Mouse (Mus musculus) CH12.LX (cell line): Measurements from ENCODE around the gene A730061H03Rik. TPM values are rescaled to one million over a fixed set of nuclear protein-coding genes. Genes with fewer than 3 reads are reported as not detected.

Experiments
- DNase-seq: peaks from one replicate; pipeline ENCODE4 v3.0.0-alpha.2; 2013; ENCODE audit errors: extremely low read depth
- H3K27ac ChIP-seq: 2 replicates; pipeline ENCODE4 v1.5.1; 2012; ENCODE audit warnings: low read depth, mild to moderate bottlenecking, control low read depth, moderate library complexity; ENCODE audit not compliant: insufficient read depth
- H3K27me3 ChIP-seq: replicated peaks from 2 replicates; pipeline ENCODE3; 2012; ENCODE audit warnings: inconsistent platforms
- H3K36me3 ChIP-seq, 2 experiments: replicated peaks in 1 of 2; 2 replicates each; pipeline versions ENCODE3 to v1.6.1; 2012; ENCODE audit warnings: inconsistent platforms in 1 of 2, low read length in 1 of 2, mild to moderate bottlenecking in 1 of 2, mixed read lengths in 1 of 2, moderate library complexity in 1 of 2; ENCODE audit not compliant: control insufficient read depth in 1 of 2, insufficient read depth in 1 of 2
- H3K4me1 ChIP-seq, 2 experiments: 2 replicates each; pipeline ENCODE4 v1.6.1; 2012; ENCODE audit warnings: inconsistent platforms in 1 of 2, moderate library complexity in 1 of 2; ENCODE audit not compliant: insufficient read depth in 2 of 2, control insufficient read depth in 1 of 2
- H3K4me2 ChIP-seq: 2 replicates; pipeline ENCODE4 v1.6.1; 2012; ENCODE audit warnings: low read depth, mild to moderate bottlenecking, control low read depth; ENCODE audit not compliant: poor library complexity, insufficient read depth, severe bottlenecking
- H3K4me3 ChIP-seq, 3 experiments: fragments of 150-350 bp in 1 of 3; sonication (generic) in 1 of 3; replicated peaks in 1 of 3; 2 replicates each; pipeline versions ENCODE3 to v1.5.1; 2011 to 2012; ENCODE audit warnings: low read depth in 2 of 3, low read length in 2 of 3, mild to moderate bottlenecking in 2 of 3, moderate library complexity in 2 of 3, control low read depth in 1 of 3, improper control_type of control experiment in 1 of 3, inconsistent platforms in 1 of 3, mixed read lengths in 1 of 3; ENCODE audit not compliant: poor library complexity in 1 of 3
- H3K79me2 ChIP-seq: replicated peaks from 2 replicates; pipeline ENCODE4 v1.6.1; 2012; ENCODE audit warnings: mild to moderate bottlenecking, moderate library complexity; ENCODE audit not compliant: control insufficient read depth, poor library complexity, insufficient read depth, severe bottlenecking; ENCODE audit errors: extremely low read depth
- H3K9ac ChIP-seq: 2 replicates; pipeline ENCODE4 v1.6.1; 2012; ENCODE audit warnings: low read depth, mild to moderate bottlenecking, control low read depth, moderate library complexity; ENCODE audit not compliant: insufficient read depth
- H3K9me3 ChIP-seq: replicated peaks from 2 replicates; pipeline ENCODE3; 2012; ENCODE audit warnings: low read length, inconsistent platforms, mixed read lengths
- CHD2 ChIP-seq: IDR thresholded peaks from 2 replicates; pipeline ENCODE4 v1.6.1; 2011; ENCODE audit warnings: low read length, improper control_type of control experiment
- EP300 ChIP-seq: IDR thresholded peaks from 2 replicates; pipeline ENCODE4 v1.6.1; 2011; ENCODE audit warnings: low read length, improper control_type of control experiment
- HCFC1 ChIP-seq: IDR thresholded peaks from 2 replicates; pipeline ENCODE4 v1.6.1; 2012; ENCODE audit warnings: low read depth, mild to moderate bottlenecking, inconsistent platforms, low read length, improper control_type of control experiment
- JUND ChIP-seq: conservative IDR thresholded peaks from 2 replicates; pipeline ENCODE4 v1.6.1; 2011; ENCODE audit warnings: low read depth, low read length, improper control_type of control experiment
- MAFK ChIP-seq: IDR thresholded peaks from 2 replicates; pipeline ENCODE4 v1.6.1; 2011; ENCODE audit warnings: low read length, improper control_type of control experiment; ENCODE audit not compliant: insufficient replicate concordance
- MAZ ChIP-seq: IDR thresholded peaks from 2 replicates; pipeline ENCODE4 v1.6.1; 2012; ENCODE audit warnings: low read depth, mild to moderate bottlenecking, inconsistent platforms, low read length, improper control_type of control experiment, moderate library complexity
- POLR2AphosphoS2 ChIP-seq: IDR thresholded peaks from 2 replicates; pipeline ENCODE4 v1.6.1; 2011; ENCODE audit warnings: low read depth, low read length, improper control_type of control experiment
- RCOR1 ChIP-seq: conservative IDR thresholded peaks from 2 replicates; pipeline ENCODE4 v1.6.1; 2012; ENCODE audit warnings: low read depth, mild to moderate bottlenecking, inconsistent platforms, low read length, improper control_type of control experiment
- ZKSCAN1 ChIP-seq: IDR thresholded peaks from 2 replicates; pipeline ENCODE4 v1.6.1; 2012; ENCODE audit warnings: low read depth, inconsistent platforms, low read length, improper control_type of control experiment, borderline replicate concordance
- ZMIZ1 ChIP-seq: IDR thresholded peaks from 2 replicates; pipeline ENCODE4 v1.6.1; 2012; ENCODE audit warnings: low read depth, mild to moderate bottlenecking, inconsistent platforms, low read length, improper control_type of control experiment
- ZNF384 ChIP-seq: IDR thresholded peaks from 2 replicates; pipeline ENCODE4 v1.6.1; 2012; ENCODE audit warnings: low read depth, low read length, improper control_type of control experiment, inconsistent platforms
- dilution Hi-C: fragments of 300-500 bp; cut with MboI; formaldehyde crosslinking; loops from 2 replicates; pipeline ENCODE4 v1.14.3; 2020; ENCODE audit warnings: low sequenced_read_pairs; ENCODE audit not compliant: extremely low pct_unique_long_range_greater_than_20kb, extremely low pct_ligation_motif_present
- in situ Hi-C: fragments of 300-500 bp; cut with MboI; formaldehyde crosslinking; loops from 3 replicates; pipeline ENCODE4 v1.14.3; 2019; ENCODE audit warnings: low sequenced_read_pairs, low pct_ligation_motif_present, low pct_unique_long_range_greater_than_20kb, mixed read lengths
- polyA plus RNA-seq: library from polyadenylated mRNA; unstranded; fragments of >175 nt; gene quantifications from 2 replicates; pipeline ENCODE4 v1.2.1, GENCODE M21; 2012; ENCODE audit warnings: low read depth; ENCODE audit not compliant: insufficient read length
- total RNA-seq, 2 experiments: library from RNA; depleted of rRNA; stranded (reverse); fragments of 300-350 nt in 1 of 2; fragments of >200 nt in 1 of 2; gene quantifications; 2 replicates each; pipeline ENCODE4 v1.2.3; 2012 to 2014

The A730061H03Rik gene
- total and polyA plus RNA-seq, 3 experiments = 0.34 to 0.93 TPM; not detected in 1

GRCm38 (mm10) chr14:55555788-55556187, 4.4 kb downstream of the A730061H03Rik start:
- TF ChIP-seq EP300 (no peak), RCOR1 (no peak), CHD2 (no peak), JUND (no peak), MAFK (no peak), POLR2AphosphoS2 (no peak), MAZ (no peak)
- Histone ChIP-seq H3K9me3 (no peaks in the 10 kb centered on the region), H3K27me3 (no peaks in the 10 kb centered on the region), H3K9ac (no peak overlapping the region), H3K27ac (no peak overlapping the region), H3K36me3 (peaks cover 0 to 7% of the 10 kb centered on the region in 2 experiments), H3K4me2 (no peak overlapping the region), H3K79me2 (peaks cover 3% of the 10 kb centered on the region; the same call in 1 of the 2 replicates), H3K4me3 (no peak overlapping the region), H3K4me1 (peaks cover 2 to 22% of the 10 kb centered on the region in 2 experiments; a peak in 3 of 4 replicates)
- no peak for DNase-seq
- dilution Hi-C loops = no loop called here
- in situ Hi-C loops = no loop called here

- Histone ChIP-seq H3K4me1 (peaks cover 2 to 22% of the 10 kb centered on the region in 2 experiments; a peak in 3 of 4 replicates), H3K79me2 (peaks cover 3% of the 10 kb centered on the region; the same call in 1 of the 2 replicates), H3K36me3 (peaks cover 4 to 17% of the 10 kb centered on the region in 2 experiments), H3K4me3 (no peak overlapping the region), H3K27ac (no peak overlapping the region), H3K4me2 (no peak overlapping the region), H3K27me3 (no peaks in the 10 kb centered on the region), H3K9ac (no peak overlapping the region), H3K9me3 (no peaks in the 10 kb centered on the region)
- in situ Hi-C loops (no loop called here), dilution Hi-C loops (no loop called here)
- TF ChIP-seq ZNF384 (peak; percentile 21; the same call in 1 of the 2 replicates), ZMIZ1 (no peak)
- no peak for DNase-seq
Observed at GRCm38 (mm10) chr14:55554635-55555034, 5.6 kb downstream of the A730061H03Rik start.

GRCm38 (mm10) chr14:55551794-55552193, 8.4 kb downstream of the A730061H03Rik start:
- Histone ChIP-seq H3K4me3 (no peak overlapping the region), H3K4me1 (peaks cover 0 to 9% of the 10 kb centered on the region in 2 experiments; a peak in 2 of 4 replicates), H3K27me3 (no peaks in the 10 kb centered on the region), H3K9me3 (no peaks in the 10 kb centered on the region), H3K36me3 (peaks cover 29 to 46% of the 10 kb centered on the region in 2 experiments), H3K4me2 (no peak overlapping the region), H3K27ac (no peak overlapping the region), H3K79me2 (no peaks in the 10 kb centered on the region), H3K9ac (no peak overlapping the region)
- TF ChIP-seq ZKSCAN1 = no peak
- TF ChIP-seq HCFC1 = no peak
- in situ Hi-C loops = no loop called here
- dilution Hi-C loops = no loop called here
- DNase-seq = no peak
